Mouse (Mus musculus) heart, postnatal 14 days (tissue): ENCODE results near the gene Tsc22d2. TPM values are rescaled to one million over a fixed set of nuclear protein-coding genes. Genes with fewer than 3 reads are reported as not detected.
A peak's percentile ranks its signal among the peaks of the same experiment; 100 is the strongest.
"Not testable (repeated sequence)": the region's sequence is repeated elsewhere in the genome, so short reads cannot be mapped to it uniquely, and the experiment has no call there.

Source experiments
- DNase-seq, 2 experiments: peaks; one replicate each; pipeline ENCODE4 v3.0.0; 2021 to 2022
- intact Hi-C: fragments of 180-260 bp; cut with DNase I; formaldehyde crosslinking; loops from one replicate; pipeline ENCODE4 v1.15.1; 2025
- total RNA-seq, 2 experiments: library from RNA; stranded (reverse); gene quantifications; 2 replicates each; pipeline ENCODE4 v1.2.3; 2021

The Tsc22d2 gene
- total RNA-seq, 2 experiments from 2014 or later, result 25.1 to 27.5 TPM

DNA sequence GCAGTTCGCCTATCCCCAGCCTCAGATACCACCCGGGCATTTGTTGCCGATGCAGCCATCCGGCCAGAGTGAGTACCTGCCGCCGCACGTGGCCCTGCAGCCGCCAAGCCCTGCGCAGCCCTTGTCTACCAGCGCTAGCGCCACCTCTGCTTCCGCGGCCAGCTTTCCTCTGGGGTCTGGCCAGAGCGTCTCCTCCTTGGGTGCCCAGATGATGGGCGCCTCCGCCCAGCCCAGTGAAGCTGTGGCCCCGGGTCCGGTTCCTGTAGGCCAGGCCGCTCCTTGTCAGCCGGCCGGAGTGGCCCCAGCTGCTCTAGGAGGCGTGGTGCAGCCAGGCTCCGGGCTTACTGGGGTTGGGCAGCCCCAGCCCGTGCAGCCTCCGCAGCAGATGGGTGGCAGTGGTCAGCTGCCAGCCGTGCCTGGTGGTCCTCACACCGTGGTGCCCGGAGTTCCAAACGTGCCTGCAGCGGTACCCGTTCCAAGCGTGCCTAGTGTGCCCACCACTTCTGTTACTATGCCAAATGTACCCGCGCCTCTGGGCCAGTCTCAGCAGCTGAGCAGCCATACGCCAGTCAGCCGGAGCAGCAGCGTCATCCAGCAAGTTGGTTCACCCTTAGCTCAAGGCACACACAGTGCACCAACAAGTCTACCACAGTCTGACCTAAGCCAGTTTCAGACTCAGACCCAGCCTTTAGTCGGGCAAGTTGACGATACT, 2.4 kb downstream of the Tsc22d2 start:
- peak; percentile 52 to 62 for DNase-seq

DNA sequence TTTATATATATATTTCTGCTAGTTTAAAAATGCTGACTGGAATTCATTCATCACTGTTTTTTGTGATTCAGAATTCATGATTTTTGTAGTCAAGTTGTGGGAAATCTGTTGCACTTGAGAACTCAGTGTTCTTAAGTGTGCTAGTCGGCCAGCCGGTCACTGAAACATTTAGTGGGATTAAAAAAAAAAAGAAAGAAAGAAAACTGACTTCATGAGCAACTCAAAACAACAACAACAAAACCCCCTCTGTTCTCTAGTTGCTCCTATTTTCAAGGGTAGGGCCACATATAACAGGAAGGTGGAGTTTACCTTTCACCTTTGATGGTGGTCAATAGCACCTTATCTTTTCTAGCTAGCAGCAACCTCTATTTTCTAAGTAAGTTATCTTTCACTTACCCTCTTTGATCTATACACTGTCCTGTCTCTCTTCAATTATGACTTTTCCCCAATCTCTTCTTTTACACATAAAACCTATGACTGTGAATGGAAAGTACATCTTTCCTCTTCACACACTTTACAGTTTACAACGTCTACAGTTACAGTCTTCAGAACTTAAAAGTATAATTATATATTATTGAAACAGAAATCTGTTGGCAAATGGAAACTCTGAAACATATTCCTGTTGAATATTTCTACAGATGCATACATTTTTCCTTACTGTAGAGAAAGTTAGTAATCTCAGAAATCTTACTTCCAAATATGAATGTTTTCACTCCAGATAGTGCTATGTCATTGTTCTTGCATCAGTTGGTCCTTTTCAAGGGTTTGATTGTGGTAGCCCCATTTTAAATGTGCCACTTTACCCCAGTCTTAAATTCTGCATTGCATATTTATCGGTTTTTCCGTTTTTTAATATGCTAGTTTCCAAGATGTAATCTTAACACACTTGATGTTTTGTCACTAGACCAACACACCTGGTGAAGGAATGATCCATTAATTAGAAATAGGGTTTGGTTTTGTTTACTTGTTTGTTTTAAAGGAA, 4.5 kb downstream of the Tsc22d2 start:
- no peak for DNase-seq
- intact Hi-C loops, result loop anchor here (10.0 kb wide), 4 partner anchors 114 to 574 kb away; partner anchors contain the start of genes Pfn2 and Siah2

More for the DNA sequence above, 2.4 kb downstream of the Tsc22d2 start:
- intact Hi-C loops, result loop anchor here (2.0 to 10.0 kb wide), 6 partner anchors 70 to 572 kb away; partner anchors contain the start of genes Eif2a, Pfn2, Serp1 and Siah2

DNA sequence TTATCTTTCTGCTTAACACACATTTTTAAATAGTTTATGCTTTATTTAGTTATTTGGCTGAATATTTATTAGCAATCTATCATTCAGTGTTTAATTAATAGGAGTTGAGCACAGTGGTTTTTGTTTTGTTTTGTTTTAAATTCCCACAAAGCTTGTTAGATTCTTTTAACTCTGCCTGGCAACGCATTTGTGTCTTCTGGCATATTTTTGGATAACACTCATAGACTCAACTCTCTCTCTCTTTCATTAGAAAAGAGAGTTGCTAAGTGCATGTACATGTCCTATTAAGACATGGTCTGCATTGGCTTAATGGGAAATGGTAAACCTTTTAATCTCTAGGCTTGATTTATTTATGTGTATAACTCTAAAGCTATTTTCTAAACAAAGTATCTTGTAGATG, 14.3 kb downstream of the Tsc22d2 start:
- intact Hi-C loops, result no loop called here
- DNase-seq, result no peak

DNA sequence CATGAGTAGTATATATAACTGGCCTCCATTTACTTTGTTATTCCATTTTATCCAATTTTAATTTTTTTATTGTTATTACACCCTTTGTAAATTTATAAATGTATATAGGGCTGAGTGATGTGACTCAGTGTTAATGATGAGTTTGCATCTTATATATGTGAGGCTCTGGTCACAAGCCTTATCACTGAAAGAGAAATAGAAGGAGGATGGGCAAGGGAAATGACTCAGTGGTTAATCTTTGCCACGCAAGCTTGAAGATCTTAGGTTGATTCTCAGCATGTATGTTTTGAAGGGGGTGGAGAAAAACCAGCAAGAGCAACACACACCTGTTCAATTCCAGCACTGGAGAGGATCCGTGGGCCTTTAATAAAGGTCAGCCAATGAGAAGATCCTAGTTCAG, 19.9 kb downstream of the Tsc22d2 start:
- no peak for DNase-seq
- intact Hi-C loops, result no loop called here

DNA sequence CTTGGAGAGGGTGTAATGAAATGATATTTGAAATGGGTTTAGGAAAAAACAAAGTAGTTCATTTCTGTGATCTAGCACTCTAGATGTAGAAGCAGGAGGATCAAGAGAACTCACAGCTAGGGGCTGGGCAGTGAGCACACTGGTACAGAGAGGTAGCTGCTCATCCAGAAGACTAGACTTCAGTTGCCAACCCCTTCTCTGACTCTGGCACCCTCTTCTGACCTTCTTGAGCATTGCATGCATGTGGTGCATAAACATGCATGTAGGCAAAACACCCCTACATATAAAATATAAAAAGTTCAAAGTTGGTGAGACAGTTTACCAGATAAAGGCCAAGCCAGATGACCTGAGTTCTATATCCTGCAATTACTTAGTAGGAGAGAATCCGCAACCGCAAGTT, 33.7 kb downstream of the Tsc22d2 start:
- DNase-seq, result peak in 1 of 2 experiments; percentile 11
- intact Hi-C loops, result no loop called here

DNA sequence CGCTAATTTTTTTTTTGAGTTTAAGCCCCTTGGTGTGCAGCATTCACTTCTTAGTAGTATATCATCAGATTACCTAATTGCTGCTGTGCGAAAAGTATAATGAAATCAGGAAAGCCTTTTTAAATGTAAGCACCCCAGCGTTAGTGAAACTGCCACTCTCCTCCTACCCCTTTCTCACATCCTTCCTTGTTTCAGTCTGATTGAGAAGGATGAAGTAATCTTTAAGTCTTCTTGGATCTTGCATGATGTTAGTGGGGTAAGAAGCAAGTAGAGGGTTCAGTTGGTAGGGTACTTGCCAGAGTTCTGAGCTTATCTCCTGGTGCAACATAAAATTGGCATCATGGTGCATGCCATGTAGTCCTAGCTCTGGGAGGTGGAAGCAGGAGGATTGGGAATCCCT, 35.0 kb downstream of the Tsc22d2 start:
- DNase-seq, result no peak
- intact Hi-C loops, result no loop called here

DNA sequence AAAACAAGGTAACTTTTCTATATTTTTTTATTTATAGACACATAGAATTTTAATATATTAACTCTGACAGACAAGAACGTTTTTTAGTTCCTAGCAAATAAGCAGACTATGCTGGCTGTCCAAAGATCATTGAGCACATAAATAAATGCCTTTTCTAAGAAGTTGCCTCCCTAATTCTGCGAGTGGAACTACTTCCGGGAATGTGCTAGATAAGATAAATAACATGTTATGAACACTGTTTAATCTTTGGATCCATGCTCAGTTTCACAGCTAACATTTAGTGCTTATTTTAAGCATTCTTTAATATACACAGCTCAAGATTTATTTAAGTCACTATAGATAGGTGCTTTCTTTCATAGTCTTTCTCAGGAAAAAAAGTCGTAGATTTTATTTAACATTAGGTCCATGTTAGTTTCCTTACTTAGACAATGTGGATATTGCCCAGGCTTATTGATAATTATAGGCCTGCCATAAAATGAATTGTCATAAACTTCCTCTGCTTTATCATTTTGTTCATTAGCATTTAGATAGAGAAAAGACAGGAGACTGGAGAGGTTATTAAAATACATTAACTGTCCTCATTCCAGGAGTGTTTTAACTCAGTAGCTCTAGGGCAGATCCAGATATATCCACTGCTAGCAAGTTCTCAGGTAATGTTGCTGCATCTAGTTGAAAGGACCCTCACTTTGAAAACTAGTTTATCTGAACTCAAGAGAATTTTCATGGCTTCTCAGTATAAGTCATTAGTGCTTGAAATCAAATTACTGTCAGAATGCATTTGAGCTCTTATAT, 40.1 kb downstream of the Tsc22d2 start:
- no peak for DNase-seq
- intact Hi-C loops, result no loop called here

DNA sequence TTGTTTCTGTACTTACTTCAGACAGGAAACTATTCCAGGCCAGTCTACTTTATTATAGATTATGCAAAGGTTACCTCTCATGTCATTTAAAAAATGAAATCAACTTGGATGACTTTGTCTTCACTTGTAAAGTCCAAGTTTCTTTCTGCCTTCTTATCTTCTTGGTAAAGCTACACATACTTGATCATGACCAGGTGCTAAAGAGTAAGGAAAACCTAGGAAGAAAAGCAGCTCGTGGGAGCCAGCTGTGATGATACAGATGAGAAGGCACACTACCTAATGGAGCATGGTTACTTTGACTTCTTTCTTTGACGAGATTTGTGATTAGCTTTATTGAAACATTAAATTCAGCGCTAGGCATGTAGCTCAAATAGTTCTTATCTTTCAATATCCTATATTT, 40.7 kb downstream of the Tsc22d2 start:
- DNase-seq, result no peak
- intact Hi-C loops, result no loop called here

DNA sequence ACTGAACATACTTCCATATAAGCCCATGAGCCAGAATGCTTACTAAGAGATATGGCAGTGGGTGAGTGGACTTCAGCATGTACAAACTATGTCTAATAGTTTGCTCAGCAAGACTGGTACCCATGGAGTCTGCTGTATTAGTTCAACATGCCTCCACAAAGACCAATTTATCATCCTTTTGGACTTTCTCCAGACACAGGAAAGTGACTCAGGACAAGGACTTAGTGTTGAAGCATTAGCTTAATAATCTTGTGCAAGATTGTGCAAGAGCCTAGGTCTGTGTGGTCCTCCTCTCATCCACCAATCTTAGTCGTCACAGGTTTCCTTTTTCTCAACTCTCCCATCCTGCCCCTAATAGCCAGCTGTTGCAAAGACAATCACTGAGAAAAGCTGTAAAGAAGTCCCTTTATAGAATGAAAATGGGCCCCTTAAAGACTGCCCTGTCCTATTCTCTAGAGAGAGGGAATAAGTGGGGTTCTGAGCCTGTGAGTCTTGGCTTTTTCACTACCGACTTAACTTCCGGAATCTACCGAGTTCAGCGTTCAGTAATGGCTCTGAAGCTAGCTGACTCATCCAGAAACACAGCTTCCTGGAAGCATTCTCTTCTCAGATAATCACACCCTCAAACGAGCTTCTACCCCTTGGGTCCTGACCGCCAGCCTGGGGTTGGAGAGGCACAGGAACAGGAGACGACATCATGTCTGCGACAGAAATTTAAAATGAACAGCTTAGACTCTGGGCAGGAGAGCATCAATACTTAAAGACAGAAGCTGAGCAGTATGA, 55.3 kb downstream of the Tsc22d2 start:
- intact Hi-C loops, result no loop called here
- peak in 1 of 2 experiments; percentile 3 for DNase-seq

DNA sequence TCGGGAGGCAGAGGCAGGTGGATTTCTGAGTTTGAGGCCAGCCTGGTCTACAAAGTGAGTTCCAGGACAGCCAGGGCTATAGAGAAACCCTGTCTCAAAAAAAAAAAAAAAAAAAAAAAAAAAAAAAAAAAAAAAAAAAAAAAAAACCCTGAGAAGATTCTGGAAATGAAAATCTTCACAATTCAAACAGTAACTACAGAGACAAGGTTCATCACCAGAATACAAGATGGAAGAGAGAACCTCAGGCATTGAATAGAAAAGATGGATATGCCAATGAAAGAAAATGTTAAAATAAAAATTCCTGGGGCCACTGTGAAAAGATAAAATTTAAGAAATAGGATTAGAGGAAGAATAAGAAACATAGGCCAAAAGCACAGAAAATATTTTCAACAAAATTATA, 60.8 kb downstream of the Tsc22d2 start:
- intact Hi-C loops, DNase-seq: not testable (repeated sequence)

DNA sequence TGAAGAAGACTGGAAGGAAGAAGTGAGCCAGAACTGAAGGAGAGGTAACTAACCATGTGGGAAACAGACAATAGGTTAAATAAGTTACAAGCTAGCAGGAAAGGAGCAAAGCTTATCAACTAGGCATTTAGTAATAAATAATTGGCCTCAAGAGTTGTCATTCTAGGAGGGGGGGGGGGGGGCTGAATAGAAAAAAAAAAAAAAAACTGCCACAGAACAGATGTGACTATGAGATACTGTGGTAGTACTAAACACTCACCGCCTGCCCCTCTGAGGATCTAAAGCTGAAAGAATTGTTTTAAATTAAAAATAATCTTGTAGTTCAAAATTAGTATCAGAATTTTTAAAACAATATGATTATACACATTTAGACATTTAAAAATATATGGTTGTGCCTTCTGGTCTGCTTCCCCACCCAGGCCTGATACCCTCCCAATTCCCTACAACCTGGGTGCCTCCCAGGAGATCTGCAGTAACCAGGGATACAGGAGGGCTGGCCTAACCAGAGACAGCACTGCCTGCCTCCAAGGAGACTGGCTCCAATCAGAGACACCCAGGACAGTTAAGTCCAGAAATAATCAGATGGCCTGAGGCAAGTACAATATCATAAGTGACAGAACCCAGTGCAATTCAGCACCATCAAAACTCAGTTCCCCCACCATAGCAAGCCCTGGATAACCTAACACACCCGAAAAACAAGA, 64.4 kb downstream of the Tsc22d2 start:
- intact Hi-C loops, result no loop called here
- no peak for DNase-seq

DNA sequence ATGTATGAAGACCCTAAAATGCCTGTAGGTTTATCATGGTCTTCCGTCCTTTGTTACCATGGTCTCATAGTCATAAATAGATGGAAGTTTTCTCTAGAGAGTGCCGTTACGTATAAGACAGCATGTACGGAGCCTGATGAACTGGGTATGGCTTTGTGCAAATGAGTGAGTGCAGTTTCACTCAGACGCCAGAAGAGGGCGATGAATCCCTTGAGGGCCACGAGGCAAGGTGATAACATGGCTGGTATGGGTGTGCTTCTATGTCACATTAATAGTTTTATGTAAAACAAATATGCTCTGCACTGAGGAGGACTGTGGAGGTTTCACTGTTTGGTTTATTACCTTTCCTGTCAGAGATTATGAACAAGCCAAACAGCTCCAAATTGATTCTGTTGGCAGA, 71.4 kb downstream of the Tsc22d2 start:
- DNase-seq, result peak in 1 of 2 experiments; percentile 4
- intact Hi-C loops, result loop anchor here (2.0 kb wide), 1 partner anchor 69 kb away; no protein-coding TSS in a partner anchor

DNA sequence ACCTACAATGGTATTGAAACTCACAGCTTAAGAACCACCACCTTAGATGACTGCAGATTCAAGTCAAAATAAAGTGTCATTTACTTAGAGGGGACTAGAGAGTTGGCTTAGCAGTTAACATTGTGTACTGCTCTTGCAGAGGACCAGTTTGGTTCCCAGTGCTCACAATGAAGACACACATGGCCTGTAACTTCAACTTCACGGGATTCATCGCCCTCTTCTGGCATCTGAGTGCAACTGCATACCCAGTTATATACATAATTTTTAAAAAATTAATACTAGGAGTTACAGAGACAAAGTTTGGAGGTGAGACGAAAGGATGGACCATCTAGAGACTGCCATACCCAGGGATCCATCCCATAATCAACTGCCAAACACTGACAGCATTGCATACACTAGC, 72.6 kb downstream of the Tsc22d2 start:
- intact Hi-C loops, result loop anchor here (2.0 kb wide), 1 partner anchor 70 kb away; no protein-coding TSS in a partner anchor
- DNase-seq, result no peak

DNA sequence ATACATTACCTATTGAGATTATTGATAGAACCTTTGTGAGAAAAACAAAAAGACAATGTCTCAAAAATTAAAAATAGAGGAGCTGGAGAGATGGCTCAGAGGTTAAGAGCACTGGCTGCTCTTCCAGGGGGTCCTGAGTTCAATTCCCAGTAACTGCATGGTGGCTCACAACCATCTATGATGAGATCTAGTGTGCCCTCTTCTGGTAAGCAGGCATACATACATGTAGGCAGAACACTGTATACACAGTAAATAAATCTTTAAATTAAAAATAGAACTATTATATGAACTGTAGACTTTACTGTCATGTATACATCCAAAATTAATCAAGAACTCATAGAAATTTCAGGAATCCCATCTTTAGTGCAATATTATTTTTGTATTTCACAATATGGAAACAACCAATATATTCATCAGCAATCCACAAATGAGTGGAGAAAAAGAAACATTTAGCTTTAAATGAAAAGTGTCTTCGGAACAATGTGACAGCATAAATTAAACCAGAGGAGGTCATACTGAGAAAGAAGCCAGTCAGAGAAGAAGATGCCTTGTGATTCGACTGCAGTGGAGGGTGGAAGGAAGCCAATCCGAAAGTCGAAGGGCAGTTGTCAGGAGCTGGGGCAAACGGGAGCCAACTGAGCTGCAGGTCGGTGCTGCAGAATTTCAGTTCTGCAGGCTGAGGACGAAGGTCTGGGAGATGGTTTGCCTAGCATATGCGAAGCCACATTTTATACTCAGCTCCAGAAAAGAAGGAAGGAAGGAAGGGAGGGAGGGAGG, 73.7 kb downstream of the Tsc22d2 start:
- DNase-seq, result peak in 1 of 2 experiments; percentile 5
- intact Hi-C loops, result loop anchor here (2.0 kb wide), 1 partner anchor 71 kb away; no protein-coding TSS in a partner anchor

DNA sequence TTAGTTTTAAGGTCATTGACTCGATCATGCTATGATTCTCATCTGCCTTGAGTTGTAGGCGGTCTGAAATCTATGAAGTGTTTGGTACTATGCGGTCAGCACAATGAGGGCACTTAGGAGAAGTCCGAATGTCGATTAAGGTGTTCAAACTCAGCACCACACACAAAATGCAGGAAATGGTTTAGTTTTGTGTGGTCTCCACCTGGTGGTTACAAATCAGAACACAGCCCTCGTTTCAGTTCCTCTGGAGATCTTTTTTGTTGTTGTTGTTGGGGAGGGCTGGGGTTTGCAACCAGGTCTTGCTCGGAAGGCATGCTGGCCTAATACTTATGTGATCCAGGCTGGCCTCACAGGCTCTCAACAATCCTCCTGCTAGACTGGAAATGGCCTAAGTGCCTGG, 76.3 kb downstream of the Tsc22d2 start:
- DNase-seq, result peak; percentile 8 to 46
- intact Hi-C loops, result loop anchor here (1.0 to 10.0 kb wide), 2 partner anchors 327 to 646 kb away; partner anchors contain the start of gene Pfn2

DNA sequence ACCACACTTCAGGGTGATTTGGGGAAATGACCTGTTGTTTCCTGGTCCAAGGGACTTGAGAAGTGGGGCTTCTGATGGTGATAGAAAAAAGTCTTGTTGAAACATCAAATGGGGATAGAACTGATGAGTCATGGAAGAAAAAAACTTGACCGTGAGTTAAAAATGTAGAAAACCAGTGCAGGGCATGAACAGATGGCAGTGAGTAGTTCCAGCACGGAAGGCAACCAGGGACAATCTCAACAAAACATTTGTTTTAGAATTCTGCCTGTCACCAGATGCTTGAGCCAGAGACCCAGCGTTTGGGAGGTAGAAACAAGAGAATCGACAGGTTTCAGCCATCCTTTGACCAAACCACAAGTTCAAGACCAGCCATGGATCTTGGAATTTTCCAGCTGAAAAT, 79.1 kb downstream of the Tsc22d2 start:
- DNase-seq, result no peak
- intact Hi-C loops, result loop anchor here (10.0 kb wide), 1 partner anchor 649 kb away; the partner anchor contains the start of gene Pfn2

DNA sequence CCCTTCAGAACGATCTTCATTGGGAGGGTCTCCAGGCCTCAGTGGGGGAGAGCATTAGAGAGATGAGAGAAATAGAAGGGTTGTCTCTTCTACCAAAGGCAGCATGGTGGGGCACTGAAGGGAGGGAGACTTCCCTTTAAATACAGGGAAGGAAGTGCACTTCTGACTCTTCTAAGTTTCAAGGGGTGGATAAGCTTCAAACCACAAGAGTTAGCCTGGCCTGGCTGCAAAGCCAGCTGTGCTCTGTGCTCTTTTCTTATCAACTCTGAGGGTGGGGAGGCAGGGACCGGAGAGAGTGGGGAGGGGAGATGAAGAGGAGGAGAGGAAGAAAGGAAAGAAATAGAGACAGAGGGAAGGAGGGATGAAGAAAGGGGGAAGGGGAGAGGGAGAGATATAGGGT, 87.4 kb downstream of the Tsc22d2 start:
- no peak for DNase-seq
- intact Hi-C loops, result loop anchor here (5.0 kb wide), 1 partner anchor 280 kb away; no protein-coding TSS in a partner anchor
